Mouse (Mus musculus): ENCODE results near the gene Pgrmc1. TPM values are rescaled to one million over a fixed set of nuclear protein-coding genes. Genes with fewer than 3 reads are reported as not detected.
A peak's percentile ranks its signal among the peaks of the same experiment; 100 is the strongest.

Pgrmc1 gene
- total and polyA plus RNA-seq, 2 experiments: 669 to 1,377 TPM

GRCm38 (mm10) chrX:36628102-36628501, 30.1 kb downstream of the Pgrmc1 start:
- Histone ChIP-seq H3K4me1 (ENCODE audit: control insufficient read depth, insufficient read depth, low read length) (no peaks in the 10 kb centered on the region), H3K4me3 (ENCODE audit: insufficient read depth, low read depth, low read length) (no peak overlapping the region), H3K27me3 (ENCODE audit: control insufficient read depth, insufficient read depth, low read length) (no peaks in the 10 kb centered on the region), H3K9ac (ENCODE audit: low read depth, low read length) (no peak overlapping the region), H3K27ac (replicated peaks; ENCODE audit: insufficient read depth, low read depth, low read length) (no peak overlapping the region), H3K79me2 (ENCODE audit: control insufficient read depth, insufficient read depth, low read length) (no peaks in the 10 kb centered on the region), H3K36me3 (ENCODE audit: control insufficient read depth, insufficient read depth, low read length) (no peaks in the 10 kb centered on the region)
- 78% methylated on average over 3 of the region's 3 CpGs for WGBS
- TF ChIP-seq CTCF (IDR thresholded peaks at IDR 0.05; ENCODE audit: low read depth, low read length): no peak
- TF ChIP-seq POLR2A (IDR thresholded peaks at IDR 0.05; ENCODE audit: extremely low read depth, insufficient read depth, low read length): no peak
- DNase-seq (ENCODE audit: extremely low read depth, low read depth, low spot score): no peak

- H3K79me2 ChIP-seq (ENCODE audit: control insufficient read depth, insufficient read depth, low read length): no peaks in the 10 kb centered on the region
- no peak overlapping the region for H3K9ac ChIP-seq (ENCODE audit: low read depth, low read length)
- H3K27me3 ChIP-seq (ENCODE audit: control insufficient read depth, insufficient read depth, low read length): no peaks in the 10 kb centered on the region
- H3K36me3 ChIP-seq (ENCODE audit: control insufficient read depth, insufficient read depth, low read length): peaks cover 2% of the 10 kb centered on the region; the same call in 1 of the 2 replicates
- peak; percentile 3 for DNase-seq (ENCODE audit: extremely low read depth, low read depth, low spot score)
- no peak for TF ChIP-seq POLR2A (IDR thresholded peaks at IDR 0.05; ENCODE audit: extremely low read depth, insufficient read depth, low read length)
- TF ChIP-seq CTCF (IDR thresholded peaks at IDR 0.05; ENCODE audit: low read depth, low read length): no peak
- H3K4me1 ChIP-seq (ENCODE audit: control insufficient read depth, insufficient read depth, low read length): no peaks in the 10 kb centered on the region
- H3K4me3 ChIP-seq (ENCODE audit: insufficient read depth, low read depth, low read length): no peak overlapping the region
- H3K27ac ChIP-seq (replicated peaks; ENCODE audit: insufficient read depth, low read depth, low read length): no peak overlapping the region
- WGBS: 9% methylated on average over 1 of the region's 1 CpGs
Measured at GRCm38 (mm10) chrX:36630771-36631170, 32.8 kb downstream of the Pgrmc1 start.

DNA sequence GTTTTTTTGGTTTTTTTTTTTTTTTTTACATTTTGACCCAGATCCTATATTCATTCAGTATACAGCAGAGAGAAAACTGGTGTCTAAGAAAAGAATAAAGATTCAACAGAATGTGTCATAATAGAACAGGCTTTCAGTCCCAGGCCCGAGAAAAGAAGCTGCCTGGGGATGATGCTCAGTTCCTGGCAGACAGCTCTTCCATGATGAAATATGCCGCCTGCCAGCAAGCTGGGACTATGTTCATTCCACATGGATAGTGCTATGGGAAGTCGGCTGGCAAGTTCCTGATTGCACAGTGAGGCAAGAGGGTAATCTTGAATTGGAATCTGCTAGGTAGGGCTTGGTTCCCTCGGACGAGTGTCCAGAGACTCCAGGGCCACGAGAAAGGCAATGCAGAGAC, 42.0 kb downstream of the Pgrmc1 start:
- Histone ChIP-seq H3K4me3 (ENCODE audit: insufficient read depth, low read depth, low read length) (no peak overlapping the region), H3K27me3 (ENCODE audit: control insufficient read depth, insufficient read depth, low read length) (no peaks in the 10 kb centered on the region), H3K9ac (ENCODE audit: low read depth, low read length) (no peak overlapping the region), H3K27ac (replicated peaks; ENCODE audit: insufficient read depth, low read depth, low read length) (no peak overlapping the region), H3K36me3 (ENCODE audit: control insufficient read depth, insufficient read depth, low read length) (no peaks in the 10 kb centered on the region), H3K4me1 (ENCODE audit: control insufficient read depth, insufficient read depth, low read length) (no peaks in the 10 kb centered on the region), H3K79me2 (ENCODE audit: control insufficient read depth, insufficient read depth, low read length) (peaks cover 2% of the 10 kb centered on the region; the same call in 1 of the 2 replicates)
- TF ChIP-seq CTCF (IDR thresholded peaks at IDR 0.05; ENCODE audit: low read depth, low read length) (no peak), POLR2A (IDR thresholded peaks at IDR 0.05; ENCODE audit: extremely low read depth, insufficient read depth, low read length) (no peak)
- 42% methylated on average over 6 of the region's 6 CpGs for WGBS
- peak; percentile 3 for DNase-seq (ENCODE audit: extremely low read depth, low read depth, low spot score)

DNA sequence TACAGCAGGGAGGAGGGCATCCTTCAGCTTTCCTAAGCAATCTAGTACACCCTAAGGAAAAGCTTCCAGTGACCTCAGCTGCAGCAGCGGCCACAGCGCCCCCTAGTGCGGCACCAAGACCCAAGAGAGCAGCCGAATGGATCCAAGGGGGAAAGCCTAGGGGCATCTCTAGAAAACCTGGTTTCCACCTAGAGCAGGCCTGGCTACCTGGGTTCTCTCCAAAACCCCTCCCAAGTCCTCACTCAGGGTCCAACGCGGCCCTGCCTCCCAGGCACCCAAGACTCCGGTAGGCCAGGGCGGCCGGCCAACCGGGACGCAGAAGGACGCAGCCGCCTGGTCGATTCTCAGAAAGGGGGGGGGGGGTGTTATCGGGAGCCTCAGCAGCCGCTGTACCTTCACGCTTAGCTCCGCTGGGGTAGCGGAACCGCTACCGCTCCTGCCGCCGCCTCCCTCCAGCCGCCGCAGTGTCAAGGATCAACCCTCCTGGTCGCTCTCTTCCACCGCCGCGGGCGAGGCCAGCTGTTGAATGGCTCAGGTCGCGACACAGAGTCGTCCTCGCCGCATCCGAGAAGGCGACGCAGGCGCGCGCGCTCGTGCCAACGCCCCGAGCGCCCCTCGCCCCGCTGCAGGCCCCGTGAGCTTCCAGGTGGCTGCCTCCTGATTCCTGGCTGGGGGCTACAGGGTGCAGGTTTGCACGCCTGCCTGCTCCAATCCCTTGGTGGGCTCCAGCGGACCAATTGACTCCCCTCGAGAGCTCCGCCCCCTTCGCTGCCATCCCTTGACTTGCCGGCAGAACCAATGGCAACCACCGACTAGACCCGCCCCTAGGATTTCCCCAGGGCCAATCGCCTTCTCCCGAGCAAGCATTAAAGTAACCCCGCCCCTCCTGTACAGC, 46.9 kb downstream of the Pgrmc1 start, which contains the start of gene Akap17b:
Akap17b (minus strand) TSS at position 739 of the 895 bp plus-strand sequence.
- Histone ChIP-seq H3K27me3 (ENCODE audit: control insufficient read depth, insufficient read depth, low read length) (no peaks in the 10 kb centered on the region), H3K9ac (ENCODE audit: low read depth, low read length) (peak within 1 kb of the TSS; percentile 86), H3K4me1 (ENCODE audit: control insufficient read depth, insufficient read depth, low read length) (no peaks in the 10 kb centered on the region), H3K4me3 (ENCODE audit: insufficient read depth, low read depth, low read length) (peak within 1 kb of the TSS; percentile 99), H3K79me2 (ENCODE audit: control insufficient read depth, insufficient read depth, low read length) (peaks cover 2% of the 10 kb centered on the region; the same call in 1 of the 2 replicates), H3K36me3 (ENCODE audit: control insufficient read depth, insufficient read depth, low read length) (no peaks in the 10 kb centered on the region), H3K27ac (replicated peaks; ENCODE audit: insufficient read depth, low read depth, low read length) (peak within 1 kb of the TSS; percentile 92)
- peak; percentile 79 for DNase-seq (ENCODE audit: extremely low read depth, low read depth, low spot score)
- 1% methylated on average over 59 of the region's 60 CpGs for WGBS
- TF ChIP-seq POLR2A (IDR thresholded peaks at IDR 0.05; ENCODE audit: extremely low read depth, insufficient read depth, low read length) (0 out of 2 replicates have a peak, but pooled peaks have one; percentile 23), CTCF (IDR thresholded peaks at IDR 0.05; ENCODE audit: low read depth, low read length) (peak; percentile 73)

Other genes starting within 250 kb of the Pgrmc1 start
- not detected in 2 replicates for gene Gm6268, start 196.9 kb upstream of the Pgrmc1 start, total RNA-seq (2014; rRNA removed)
- not detected in 2 replicates for gene Gm6268, start 196.9 kb upstream of the Pgrmc1 start, polyA plus RNA-seq (2012; rRNA removed)
- not detected in 2 replicates for gene Gm14569, start 106.4 kb upstream of the Pgrmc1 start, total RNA-seq (2014; rRNA removed)
- gene Gm14569, start 106.4 kb upstream of the Pgrmc1 start, polyA plus RNA-seq (2012; rRNA removed): not detected in 2 replicates
- gene Akap17b, start 47.2 kb downstream of the Pgrmc1 start, total RNA-seq (2014; rRNA removed): 1.5 and 1.9 TPM in 2 replicates
- gene Akap17b, start 47.2 kb downstream of the Pgrmc1 start, polyA plus RNA-seq (2012; rRNA removed): 0.48 and 0.55 TPM in 2 replicates
- gene Slc25a43, start 145.5 kb downstream of the Pgrmc1 start, total RNA-seq (2014; rRNA removed): 0.18 and 0.20 TPM in 2 replicates
- gene Slc25a43, start 145.5 kb downstream of the Pgrmc1 start, polyA plus RNA-seq (2012; rRNA removed): 0.09 and 0.24 TPM in 2 replicates
- 748 and 759 TPM in 2 replicates for gene Slc25a5, start 197.4 kb downstream of the Pgrmc1 start, total RNA-seq (2014; rRNA removed)
- gene Slc25a5, start 197.4 kb downstream of the Pgrmc1 start, polyA plus RNA-seq (2012; rRNA removed): 693 and 735 TPM in 2 replicates